Mouse (Mus musculus) myocyte (in vitro differentiated cells): ENCODE measurements at regions not wholly inside any gene's neighbourhood (a gene's known extent, or its start where the extent isn't known, plus 50 kb on each side); places are given as distances from the start of the nearest gene placed in this dataset.
"Not testable (repeated sequence)": the region's sequence is repeated elsewhere in the genome, so short reads cannot be mapped to it uniquely, and the experiment has no call there.

Source experiments
- H3K27me3 ChIP-seq: one replicate; pipeline ENCODE4 v1.6.1; 2011; ENCODE audit not compliant: control insufficient read depth, insufficient read depth, insufficient read length
- H3K36me3 ChIP-seq: one replicate; pipeline ENCODE4 v1.6.1; 2011; ENCODE audit not compliant: control insufficient read depth, insufficient read depth
- H3K4me2 ChIP-seq: one replicate; pipeline ENCODE4 v1.6.1; 2011; ENCODE audit warnings: low read depth, control low read depth
- H3K4me3 ChIP-seq: one replicate; pipeline ENCODE4 v1.5.1; 2011; ENCODE audit warnings: mild to moderate bottlenecking, control low read depth, moderate library complexity
- H3K79me2 ChIP-seq: one replicate; pipeline ENCODE4 v1.6.1; 2011; ENCODE audit not compliant: control insufficient read depth, insufficient read depth
- H3ac ChIP-seq: one replicate; pipeline ENCODE4 v1.6.1; 2011; ENCODE audit not compliant: control insufficient read depth, insufficient read length
- CEBPB ChIP-seq: IDR thresholded peaks from 2 replicates; pipeline ENCODE4 v1.6.1; 2011; ENCODE audit warnings: mild to moderate bottlenecking, moderate library complexity; ENCODE audit not compliant: poor library complexity, insufficient read depth, severe bottlenecking
- E2F4 ChIP-seq: IDR thresholded peaks from one replicate; pipeline ENCODE4 v1.6.1; 2011; ENCODE audit warnings: mild to moderate bottlenecking, control low read depth, moderate library complexity; ENCODE audit not compliant: insufficient read depth
- MAX ChIP-seq: IDR thresholded peaks from one replicate; pipeline ENCODE4 v1.6.1; 2011; ENCODE audit warnings: low read depth, mild to moderate bottlenecking, control low read depth
- MYOD1 ChIP-seq, 3 experiments: IDR thresholded peaks; one replicate each; pipeline ENCODE4 v1.6.1; 2011; ENCODE audit warnings: control low read depth in 2 of 3, low read depth in 2 of 3, mild to moderate bottlenecking in 2 of 3, moderate library complexity in 1 of 3; ENCODE audit not compliant: insufficient read length in 2 of 3, control insufficient read depth in 1 of 3
- MYOG ChIP-seq, 3 experiments: IDR thresholded peaks; one replicate each; pipeline ENCODE4 v1.6.1; 2011; ENCODE audit warnings: control low read depth in 2 of 3, low read depth in 2 of 3, mild to moderate bottlenecking in 2 of 3; ENCODE audit not compliant: insufficient read length in 2 of 3, control insufficient read depth in 1 of 3, insufficient read depth in 1 of 3
- POLR2A ChIP-seq: IDR thresholded peaks from one replicate; pipeline ENCODE4 v1.6.1; 2011; ENCODE audit warnings: low read depth, mild to moderate bottlenecking, control low read depth, moderate library complexity; ENCODE audit not compliant: insufficient read length
- POLR2AphosphoS2 ChIP-seq: IDR thresholded peaks from one replicate; pipeline ENCODE4 v1.6.1; 2011; ENCODE audit warnings: low read depth, control low read depth; ENCODE audit not compliant: insufficient read length
- REST ChIP-seq: IDR thresholded peaks from one replicate; pipeline ENCODE4 v1.6.1; 2011; ENCODE audit warnings: mild to moderate bottlenecking, control low read depth, moderate library complexity; ENCODE audit not compliant: insufficient read depth, insufficient read length
- SRF ChIP-seq: IDR thresholded peaks from one replicate; pipeline ENCODE4 v1.6.1; 2011; ENCODE audit warnings: low read depth; ENCODE audit not compliant: control insufficient read depth, insufficient read length
- TCF12 ChIP-seq: IDR thresholded peaks from one replicate; pipeline ENCODE4 v1.6.1; 2011; ENCODE audit warnings: mild to moderate bottlenecking, control low read depth; ENCODE audit not compliant: poor library complexity, insufficient read depth, severe bottlenecking
- TCF3 ChIP-seq: IDR thresholded peaks from one replicate; pipeline ENCODE4 v1.6.1; 2011; ENCODE audit warnings: low read depth, control low read depth; ENCODE audit not compliant: insufficient read length
- USF1 ChIP-seq: IDR thresholded peaks from one replicate; pipeline ENCODE4 v1.6.1; 2011; ENCODE audit warnings: low read depth, mild to moderate bottlenecking, control low read depth, moderate library complexity

DNA sequence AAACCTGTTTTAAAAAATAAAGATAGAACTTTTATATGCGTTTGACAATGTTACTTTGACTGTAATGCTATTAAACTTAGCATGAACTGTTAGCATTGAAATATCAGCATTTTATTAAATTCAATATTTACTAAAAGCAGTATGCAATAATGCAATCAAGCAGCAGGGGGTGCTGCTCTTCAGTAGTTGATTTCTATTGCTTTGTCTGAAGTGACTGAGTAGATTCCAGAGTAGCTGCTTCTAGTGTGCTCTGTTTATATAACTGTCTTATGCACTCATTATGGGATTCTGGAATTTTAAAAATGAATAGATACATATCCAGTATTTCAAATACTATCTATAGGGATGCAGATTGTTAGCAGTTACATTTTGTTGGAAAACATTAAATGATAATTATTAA lies 146.2 kb downstream of the Gm28710 start:
- Histone ChIP-seq H3K4me3 (no peak overlapping the region), H3K79me2 (no peaks in the 10 kb centered on the region), H3ac (no peak overlapping the region), H3K36me3 (no peaks in the 10 kb centered on the region), H3K27me3 (no peaks in the 10 kb centered on the region), H3K4me2 (no peak overlapping the region)
- no peak for TF ChIP-seq MAX
- no peak for TF ChIP-seq MYOD1 (IDR thresholded peaks at IDR 0.05; ENCODE audit: control insufficient read depth in 1 of 3, insufficient read length in 2 of 3, low read depth in 2 of 3)
- no peak for TF ChIP-seq USF1
- TF ChIP-seq POLR2A, result no peak
- no peak for TF ChIP-seq TCF3
- TF ChIP-seq MYOG (IDR thresholded peaks at IDR 0.05; ENCODE audit: control insufficient read depth in 1 of 3, insufficient read depth in 1 of 3, insufficient read length in 2 of 3, low read depth in 2 of 3), result no peak

DNA sequence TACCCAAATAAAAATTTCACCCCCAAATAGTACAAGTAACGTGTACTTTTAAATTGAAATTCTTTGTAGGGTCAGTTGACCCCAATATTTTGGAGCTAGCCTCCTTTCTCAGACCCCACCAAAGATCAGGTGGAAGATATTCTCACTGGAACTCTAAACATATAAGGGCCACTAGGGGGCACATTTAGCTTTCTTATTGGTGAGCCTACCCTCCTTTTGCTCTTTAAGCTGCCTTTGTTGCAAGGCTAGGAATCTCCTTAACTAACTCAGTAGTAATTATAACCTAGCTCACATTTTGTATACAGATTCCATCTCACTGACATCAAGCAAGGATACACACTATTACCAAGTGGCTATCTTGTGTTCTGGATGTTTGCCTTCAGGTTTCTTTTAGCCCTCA lies 155.8 kb downstream of the Gm28710 start:
- Histone ChIP-seq H3K36me3 (no peaks in the 10 kb centered on the region), H3K79me2 (no peaks in the 10 kb centered on the region), H3K4me2 (no peak overlapping the region), H3K4me3 (no peak overlapping the region), H3ac (no peak overlapping the region), H3K27me3 (no peaks in the 10 kb centered on the region)
- TF ChIP-seq MYOD1 (IDR thresholded peaks at IDR 0.05; ENCODE audit: control insufficient read depth in 1 of 3, insufficient read length in 2 of 3, low read depth in 2 of 3), result no peak
- no peak for TF ChIP-seq E2F4
- no peak for TF ChIP-seq SRF
- TF ChIP-seq TCF12, result no peak
- TF ChIP-seq POLR2A, result no peak
- TF ChIP-seq POLR2AphosphoS2, result no peak
- no peak for TF ChIP-seq REST
- TF ChIP-seq MYOG (IDR thresholded peaks at IDR 0.05; ENCODE audit: control insufficient read depth in 1 of 3, insufficient read depth in 1 of 3, insufficient read length in 2 of 3, low read depth in 2 of 3), result no peak

DNA sequence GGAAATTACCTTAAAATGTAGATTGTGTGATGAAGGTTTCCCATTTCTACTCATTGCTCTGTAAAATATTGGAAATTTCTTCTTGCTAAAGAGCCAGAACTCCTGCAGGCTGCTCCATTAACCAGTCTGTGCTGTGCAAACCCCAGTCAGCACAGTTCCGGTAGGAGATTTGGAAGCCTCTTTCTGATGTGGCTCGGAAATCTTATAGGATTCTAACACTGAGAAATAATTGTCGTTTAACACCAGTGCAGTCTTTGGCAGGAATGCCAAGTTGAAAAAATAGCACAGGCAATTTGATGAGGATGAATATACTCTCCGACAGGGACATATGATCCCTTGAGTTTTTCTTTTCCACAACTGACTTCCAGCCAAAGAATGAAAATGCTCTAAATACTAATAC lies 176.1 kb downstream of the Gm28710 start:
- Histone ChIP-seq H3ac (no peak overlapping the region), H3K4me3 (no peak overlapping the region), H3K4me2 (no peak overlapping the region), H3K79me2 (no peaks in the 10 kb centered on the region), H3K36me3 (no peaks in the 10 kb centered on the region), H3K27me3 (no peaks in the 10 kb centered on the region)
- TF ChIP-seq TCF3 (no peak), USF1 (no peak), MYOD1 (IDR thresholded peaks at IDR 0.05; ENCODE audit: control insufficient read depth in 1 of 3, insufficient read length in 2 of 3, low read depth in 2 of 3) (no peak), POLR2A (no peak), MYOG (IDR thresholded peaks at IDR 0.05; ENCODE audit: control insufficient read depth in 1 of 3, insufficient read depth in 1 of 3, insufficient read length in 2 of 3, low read depth in 2 of 3) (no peak), TCF12 (no peak), E2F4 (no peak), POLR2AphosphoS2 (no peak), REST (no peak), SRF (no peak), MAX (no peak), CEBPB (no peak)

DNA sequence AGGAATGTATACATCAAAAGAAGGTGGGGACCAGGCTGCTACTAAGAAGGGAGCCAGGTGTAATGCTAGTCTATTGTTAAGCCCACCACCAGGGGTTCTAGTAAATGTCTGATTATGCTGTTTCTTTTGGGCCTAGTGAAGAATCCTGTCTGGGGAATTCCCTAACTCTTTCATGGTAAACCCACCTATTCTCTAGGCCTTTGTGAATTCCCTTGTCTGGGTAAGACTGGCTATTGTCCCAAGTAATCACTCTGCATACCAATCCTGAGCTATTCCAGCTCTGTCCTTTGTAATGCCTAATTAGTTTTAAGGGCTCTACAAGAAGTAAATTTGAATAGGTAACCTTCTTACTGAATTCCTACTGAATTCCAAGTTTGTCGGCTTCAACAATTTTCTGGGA lies 177.2 kb downstream of the Gm28710 start:
- H3K4me3 ChIP-seq, H3ac ChIP-seq, H3K79me2 ChIP-seq, H3K36me3 ChIP-seq, H3K4me2 ChIP-seq, H3K27me3 ChIP-seq: not testable (repeated sequence)

DNA sequence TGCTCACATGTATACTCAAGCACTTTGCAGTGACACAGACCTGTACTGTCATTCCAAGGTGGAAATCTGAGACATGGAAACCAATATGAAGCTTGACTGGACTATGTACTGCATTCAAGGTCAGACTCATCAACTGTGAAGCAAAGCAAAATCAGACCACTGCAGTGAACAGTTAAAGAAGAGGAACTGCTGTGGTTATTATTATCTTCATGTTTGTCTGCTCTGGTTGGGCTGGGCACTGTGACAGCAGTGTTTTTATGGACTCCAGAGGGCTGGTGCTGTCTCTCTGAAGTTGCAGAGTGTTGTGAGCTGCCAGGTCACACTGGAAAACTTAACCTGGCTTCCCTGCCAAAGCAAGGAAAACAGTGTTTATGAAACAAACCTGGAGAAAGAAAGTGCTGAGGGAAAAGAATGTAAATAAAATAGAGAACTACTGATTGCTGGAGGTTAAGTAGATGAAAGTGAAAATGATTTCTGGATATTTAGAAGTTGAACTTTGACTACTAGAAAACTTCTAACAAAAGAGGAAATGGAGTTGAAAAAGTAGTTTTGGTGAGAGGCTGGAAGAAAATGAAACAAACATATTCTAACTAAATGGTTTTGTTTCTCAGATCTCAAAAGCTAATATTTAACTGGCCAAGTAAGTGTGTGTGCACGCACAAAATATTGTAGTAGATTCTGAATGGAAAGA lies 181.7 kb downstream of the Gm28710 start:
- TF ChIP-seq CEBPB, result no peak
- TF ChIP-seq MYOG (IDR thresholded peaks at IDR 0.05; ENCODE audit: control insufficient read depth in 1 of 3, insufficient read depth in 1 of 3, insufficient read length in 2 of 3, low read depth in 2 of 3), result no peak
- TF ChIP-seq MYOD1 (IDR thresholded peaks at IDR 0.05; ENCODE audit: control insufficient read depth in 1 of 3, insufficient read length in 2 of 3, low read depth in 2 of 3), result no peak
- Histone ChIP-seq H3ac (no peak overlapping the region), H3K27me3 (no peaks in the 10 kb centered on the region), H3K4me3 (no peak overlapping the region), H3K79me2 (no peaks in the 10 kb centered on the region), H3K36me3 (no peaks in the 10 kb centered on the region), H3K4me2 (no peak overlapping the region)
